Mouse (Mus musculus) C2C12 (cell line): ENCODE results near the gene Mroh2a. TPM values are rescaled to one million over a fixed set of nuclear protein-coding genes. Genes with fewer than 3 reads are reported as not detected.

Experiments
- H3K27me3 ChIP-seq: one replicate; pipeline ENCODE4 v1.6.1; 2011; ENCODE audit not compliant: control insufficient read depth, insufficient read depth, insufficient read length
- H3K36me3 ChIP-seq: one replicate; pipeline ENCODE4 v1.6.1; 2011; ENCODE audit not compliant: control insufficient read depth, insufficient read depth
- H3K4me3 ChIP-seq: one replicate; pipeline ENCODE4 v1.5.1; 2011; ENCODE audit warnings: mild to moderate bottlenecking, control low read depth; ENCODE audit not compliant: poor library complexity, insufficient read depth, severe bottlenecking
- H3K79me2 ChIP-seq: one replicate; pipeline ENCODE4 v1.6.1; 2011; ENCODE audit not compliant: control insufficient read depth, insufficient read depth
- H3K79me3 ChIP-seq: one replicate; pipeline ENCODE4 v1.6.1; 2011; ENCODE audit warnings: low read depth, control low read depth
- H3ac ChIP-seq: one replicate; pipeline ENCODE3; 2011; ENCODE audit warnings: low read depth; ENCODE audit not compliant: control insufficient read depth, insufficient read length
- CEBPB ChIP-seq: IDR thresholded peaks from one replicate; pipeline ENCODE4 v1.6.1; 2011; ENCODE audit warnings: low read depth, mild to moderate bottlenecking, control low read depth, moderate library complexity
- CTCF ChIP-seq: IDR thresholded peaks from one replicate; pipeline ENCODE4 v1.5.1; 2011; ENCODE audit not compliant: control insufficient read depth, insufficient read depth, insufficient read length
- FOSL1 ChIP-seq: IDR thresholded peaks from one replicate; pipeline ENCODE4 v1.8.0; 2011; ENCODE audit warnings: mild to moderate bottlenecking, low read length; ENCODE audit not compliant: poor library complexity, insufficient read depth, severe bottlenecking
- MAX ChIP-seq: IDR thresholded peaks from one replicate; pipeline ENCODE4 v1.6.1; 2011; ENCODE audit warnings: mild to moderate bottlenecking, control low read depth
- MYOD1 ChIP-seq: IDR thresholded peaks from one replicate; pipeline ENCODE4 v1.6.1; 2011; ENCODE audit warnings: low read depth; ENCODE audit not compliant: control insufficient read depth, insufficient read length
- MYOG ChIP-seq: IDR thresholded peaks from one replicate; pipeline ENCODE4 v1.6.1; 2011; ENCODE audit not compliant: control insufficient read depth, insufficient read length; ENCODE audit errors: extremely low read depth
- USF1 ChIP-seq: IDR thresholded peaks from one replicate; pipeline ENCODE4 v1.6.1; 2011; ENCODE audit warnings: low read depth, mild to moderate bottlenecking, control low read depth, moderate library complexity
- polyA plus RNA-seq: library from polyadenylated mRNA; unstranded; fragments of >200 nt; fragmentation: generic; extraction: Trizol; gene quantifications from one replicate; pipeline ENCODE4 v1.2.1, GENCODE M21; 2012; ENCODE audit warnings: missing spikeins

The Mroh2a gene
- polyA plus RNA-seq, 1 experiment: 0.69 TPM

GRCm38 (mm10) chr1:88269539-88270309, 42.9 kb downstream of the Mroh2a start:
- Histone ChIP-seq H3K36me3 (peaks cover 92% of the 10 kb centered on the region), H3K79me2 (peaks cover 67% of the 10 kb centered on the region), H3K4me3 (no peak overlapping the region), H3ac (no peak overlapping the region), H3K27me3 (no peaks in the 10 kb centered on the region), H3K79me3 (peaks cover 29% of the 10 kb centered on the region)
- TF ChIP-seq FOSL1 (no peak), USF1 (no peak), MYOD1 (no peak)

GRCm38 (mm10) chr1:88272851-88273250, 46.1 kb downstream of the Mroh2a start:
- no peak for TF ChIP-seq CTCF
- TF ChIP-seq MAX: no peak
- TF ChIP-seq MYOD1: no peak
- TF ChIP-seq MYOG: no peak
- no peak for TF ChIP-seq CEBPB
- no peak for TF ChIP-seq FOSL1
- no peak for TF ChIP-seq USF1
- H3K79me2 ChIP-seq: peaks cover 62% of the 10 kb centered on the region
- H3K4me3 ChIP-seq: no peak overlapping the region
- no peaks in the 10 kb centered on the region for H3K27me3 ChIP-seq
- peaks cover 46% of the 10 kb centered on the region for H3K79me3 ChIP-seq
- H3ac ChIP-seq: no peak overlapping the region
- H3K36me3 ChIP-seq: peaks cover 74% of the 10 kb centered on the region

GRCm38 (mm10) chr1:88273326-88273725, 46.5 kb downstream of the Mroh2a start:
- Histone ChIP-seq H3ac (no peak overlapping the region), H3K36me3 (peaks cover 69% of the 10 kb centered on the region), H3K4me3 (no peak overlapping the region), H3K79me3 (peaks cover 46% of the 10 kb centered on the region), H3K79me2 (peaks cover 58% of the 10 kb centered on the region), H3K27me3 (no peaks in the 10 kb centered on the region)
- TF ChIP-seq MYOG (no peak), MYOD1 (no peak), USF1 (no peak), CTCF (no peak), MAX (no peak), FOSL1 (no peak), CEBPB (no peak)

GRCm38 (mm10) chr1:88273832-88274231, 47.0 kb downstream of the Mroh2a start:
- H3K4me3 ChIP-seq: no peak overlapping the region
- no peak for TF ChIP-seq CTCF
- no peak for TF ChIP-seq MYOD1
- TF ChIP-seq CEBPB: no peak
- no peak for TF ChIP-seq FOSL1
- TF ChIP-seq MYOG: no peak
- no peak for TF ChIP-seq USF1
- no peak for TF ChIP-seq MAX
- H3K79me2 ChIP-seq: peaks cover 58% of the 10 kb centered on the region
- H3K36me3 ChIP-seq: peaks cover 64% of the 10 kb centered on the region
- peaks cover 46% of the 10 kb centered on the region for H3K79me3 ChIP-seq
- H3K27me3 ChIP-seq: no peaks in the 10 kb centered on the region
- H3ac ChIP-seq: no peak overlapping the region

- no peaks in the 10 kb centered on the region for H3K27me3 ChIP-seq
- H3K79me3 ChIP-seq: peaks cover 46% of the 10 kb centered on the region
- H3K36me3 ChIP-seq: peaks cover 57% of the 10 kb centered on the region
- TF ChIP-seq MYOG: no peak
- TF ChIP-seq MAX: no peak
- TF ChIP-seq USF1: no peak
- no peak for TF ChIP-seq CTCF
- no peak for TF ChIP-seq MYOD1
- TF ChIP-seq FOSL1: no peak
- TF ChIP-seq CEBPB: no peak
- no peak overlapping the region for H3ac ChIP-seq
- no peak overlapping the region for H3K4me3 ChIP-seq
- peaks cover 58% of the 10 kb centered on the region for H3K79me2 ChIP-seq
Observed at GRCm38 (mm10) chr1:88274371-88275077, 47.7 kb downstream of the Mroh2a start.
